Mouse (Mus musculus) midbrain, postnatal 0 days (tissue): ENCODE results near the gene Slc27a5. TPM values are rescaled to one million over a fixed set of nuclear protein-coding genes. Genes with fewer than 3 reads are reported as not detected.
A peak's percentile ranks its signal among the peaks of the same experiment; 100 is the strongest.

Source experiments
- ATAC-seq: fragments of 200-750 bp; cut with Nextera tagmentation; 2 replicates; pipeline ENCODE4 v1.8.0; 2017; ENCODE audit warnings: moderate number of reproducible peaks, mild to moderate bottlenecking, moderate TSS enrichment, moderate library complexity; ENCODE audit not compliant: low FRiP score
- DNase-seq: peaks from one replicate; pipeline ENCODE4 v3.0.0-alpha.2; 2015; ENCODE audit warnings: low spot score
- H3K27ac ChIP-seq: fragments of 300-500 bp; sonication (generic); 2 replicates; pipeline ENCODE4 v1.5.1; 2014; ENCODE audit warnings: low read depth, mild to moderate bottlenecking, low read length, mixed read lengths
- H3K27me3 ChIP-seq: fragments of 300-500 bp; sonication (generic); 2 replicates; pipeline ENCODE4 v1.6.1; 2014; ENCODE audit warnings: low read length, control low read depth, mixed read lengths; ENCODE audit not compliant: insufficient read depth
- H3K36me3 ChIP-seq: fragments of 300-500 bp; sonication (generic); 2 replicates; pipeline ENCODE4 v1.6.1; 2014; ENCODE audit warnings: low read length, control low read depth, mixed read lengths; ENCODE audit not compliant: insufficient read depth
- H3K4me1 ChIP-seq: fragments of 300-500 bp; sonication (generic); 2 replicates; pipeline ENCODE4 v1.6.1; 2014; ENCODE audit warnings: mild to moderate bottlenecking, control low read depth, antibody characterized with exemption, low read length, mixed read lengths; ENCODE audit not compliant: insufficient read depth
- H3K4me2 ChIP-seq: fragments of 300-500 bp; sonication (generic); 2 replicates; pipeline ENCODE4 v1.6.1; 2014; ENCODE audit warnings: low read depth, mild to moderate bottlenecking, low read length, mixed read lengths; ENCODE audit not compliant: poor library complexity, severe bottlenecking
- H3K4me3 ChIP-seq: fragments of 300-500 bp; sonication (generic); 2 replicates; pipeline ENCODE4 v1.5.1; 2014; ENCODE audit warnings: low read depth, mild to moderate bottlenecking, low read length, moderate library complexity
- H3K9ac ChIP-seq: fragments of 300-500 bp; sonication (generic); replicated peaks from 2 replicates; pipeline ENCODE4 v1.6.1; 2014; ENCODE audit warnings: mild to moderate bottlenecking, low read length, moderate library complexity, mixed read lengths; ENCODE audit not compliant: poor library complexity, severe bottlenecking
- H3K9me3 ChIP-seq: fragments of 300-500 bp; sonication (generic); 2 replicates; pipeline ENCODE4 v1.6.1; 2016; ENCODE audit warnings: low read length, control low read depth
- CTCF ChIP-seq: IDR thresholded peaks from 2 replicates; pipeline ENCODE4 v1.5.1; 2016; ENCODE audit warnings: antibody characterized with exemption, mild to moderate bottlenecking
- WGBS: fragments of 180-500 bp; shearing (Covaris S2); extraction: QIAGEN DNeasy Blood & Tissue Kit; methylation state at CpG from one replicate; pipeline ENCODE4 v1.1.7; 2014; 5-methylcytosine and 5-hydroxymethylcytosine counted together
- polyA plus RNA-seq: library from polyadenylated mRNA; unstranded; fragments of >200 nt; fragmentation: Nextera tagmentation; extraction: Ambion mirVana; gene quantifications from 2 replicates; pipeline ENCODE4 v1.2.1, GENCODE M21; 2015
- total RNA-seq: library from RNA; depleted of rRNA; stranded (reverse); fragments of >200 nt; gene quantifications from 2 replicates; pipeline ENCODE4 v1.2.3, GENCODE M21; 2014; rRNA removed

Slc27a5 gene
- not detected in 2 replicates for total RNA-seq
- polyA plus RNA-seq, result 0.18 and 0.21 TPM in 2 replicates

GRCm38 (mm10) chr7:12998053-12998452 lies at the start of gene Slc27a5:
Slc27a5 (minus strand) TSS chr7:12998192.
- H3K9me3 ChIP-seq, result no peaks in the 10 kb centered on the region
- TF ChIP-seq CTCF, result no peak
- H3K27me3 ChIP-seq, result no peaks in the 10 kb centered on the region
- no peak within 1 kb of the TSS for H3K4me2 ChIP-seq
- H3K36me3 ChIP-seq, result no peaks in the 10 kb centered on the region
- no peak within 1 kb of the TSS for H3K9ac ChIP-seq
- no peak within 1 kb of the TSS for H3K4me3 ChIP-seq
- DNase-seq (no peak), ATAC-seq (no peak)
- no peaks in the 10 kb centered on the region for H3K4me1 ChIP-seq
- no peak within 1 kb of the TSS for H3K27ac ChIP-seq
- 78% methylated on average over 5 of the region's 5 CpGs for WGBS

- Histone ChIP-seq H3K4me3 (no peak overlapping the region), H3K4me1 (no peaks in the 10 kb centered on the region), H3K36me3 (no peaks in the 10 kb centered on the region), H3K27me3 (peaks cover 10% of the 10 kb centered on the region; the same call in 1 of the 2 replicates), H3K9ac (no peak overlapping the region), H3K27ac (no peak overlapping the region), H3K4me2 (no peak overlapping the region), H3K9me3 (no peaks in the 10 kb centered on the region)
- 0 out of 2 replicates have a peak, but pooled peaks have one; percentile 29 for ATAC-seq
- WGBS, result 3% methylated on average over 2 of the region's 2 CpGs
- DNase-seq, result peak; percentile 70
- TF ChIP-seq CTCF, result peak; percentile 80
These were observed 48.1 kb upstream of the Slc27a5 start for GRCm38 (mm10) chr7:13046084-13046483.

GRCm38 (mm10) chr7:13044254-13044625 lies 46.2 kb upstream of the Slc27a5 start:
- H3K4me1 ChIP-seq, result 0 out of 2 replicates have a peak, but pooled peaks cover 1% of the 10 kb centered on the region
- peak overlapping the region; percentile 72 for H3K9ac ChIP-seq
- no peaks in the 10 kb centered on the region for H3K9me3 ChIP-seq
- peaks cover 10% of the 10 kb centered on the region; the same call in 1 of the 2 replicates for H3K27me3 ChIP-seq
- peak; percentile 11 for ATAC-seq
- H3K4me3 ChIP-seq, result peak overlapping the region; percentile 39
- no peak for DNase-seq
- no peak for TF ChIP-seq CTCF
- 3% methylated on average over 23 of the region's 23 CpGs for WGBS
- H3K27ac ChIP-seq, result peak overlapping the region; percentile 65
- H3K36me3 ChIP-seq, result no peaks in the 10 kb centered on the region
- H3K4me2 ChIP-seq, result peak overlapping the region; percentile 65

DNA sequence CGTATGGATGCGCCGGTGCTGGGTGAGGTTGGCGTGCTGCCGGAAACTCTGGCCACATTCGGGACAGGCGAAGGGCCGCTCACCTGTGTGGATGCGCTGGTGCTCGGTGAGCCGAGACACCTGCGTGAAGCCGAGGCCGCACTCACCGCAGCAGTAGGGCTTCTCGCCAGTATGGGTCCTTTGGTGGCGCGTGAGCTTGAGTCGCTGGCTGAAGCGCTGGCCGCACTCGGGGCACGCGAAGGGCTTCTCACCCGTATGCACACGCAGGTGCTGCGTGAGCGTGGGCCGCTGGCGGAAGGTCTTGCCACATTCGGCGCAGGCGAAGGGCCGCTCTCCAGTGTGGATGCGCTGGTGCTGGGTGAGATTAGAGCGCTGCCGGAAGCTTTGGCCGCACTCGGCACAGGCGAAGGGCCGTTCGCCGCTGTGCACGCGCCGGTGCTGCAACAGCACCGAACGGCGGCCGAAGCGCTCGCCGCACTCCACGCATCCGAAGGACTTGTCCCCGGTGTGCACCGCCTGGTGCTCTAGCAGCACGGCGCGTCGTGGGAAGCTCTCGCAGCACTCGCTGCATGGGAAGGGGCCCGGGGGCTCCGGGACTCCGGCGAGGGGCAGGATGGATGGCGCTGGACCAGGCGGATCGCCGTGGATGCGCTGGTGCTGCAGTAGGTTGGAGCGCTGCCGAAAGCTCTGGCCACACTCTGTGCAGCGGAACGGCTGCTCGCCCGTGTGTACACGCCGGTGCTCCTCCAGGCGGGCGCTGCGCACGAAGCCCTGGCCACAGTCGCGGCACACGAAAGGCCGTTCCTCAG lies 45.7 kb upstream of the Slc27a5 start:
- peak overlapping the region; percentile 65 for H3K4me2 ChIP-seq
- H3K4me1 ChIP-seq, result peaks cover 7% of the 10 kb centered on the region; the same call in 1 of the 2 replicates
- H3K9ac ChIP-seq, result peak overlapping the region; percentile 72
- peaks cover 10% of the 10 kb centered on the region; the same call in 1 of the 2 replicates for H3K27me3 ChIP-seq
- no peak for TF ChIP-seq CTCF
- H3K27ac ChIP-seq, result peak overlapping the region; percentile 65
- peak; percentile 48 for DNase-seq
- no peaks in the 10 kb centered on the region for H3K9me3 ChIP-seq
- ATAC-seq, result peak; percentile 63
- H3K36me3 ChIP-seq, result no peaks in the 10 kb centered on the region
- peak overlapping the region; percentile 39 for H3K4me3 ChIP-seq
- WGBS, result 3% methylated on average over 87 of the region's 88 CpGs

GRCm38 (mm10) chr7:13043120-13043444 lies 45.1 kb upstream of the Slc27a5 start:
- peak overlapping the region; percentile 39 for H3K4me3 ChIP-seq
- H3K27ac ChIP-seq, result peak overlapping the region; percentile 65
- ATAC-seq (no peak), DNase-seq (no peak)
- H3K27me3 ChIP-seq, result peaks cover 10% of the 10 kb centered on the region; the same call in 1 of the 2 replicates
- H3K9ac ChIP-seq, result peak overlapping the region; percentile 72
- WGBS, result 41% methylated on average over 16 of the region's 16 CpGs
- H3K4me1 ChIP-seq, result peaks cover 7% of the 10 kb centered on the region; the same call in 1 of the 2 replicates
- TF ChIP-seq CTCF, result no peak
- H3K4me2 ChIP-seq, result peak overlapping the region; percentile 65
- no peaks in the 10 kb centered on the region for H3K9me3 ChIP-seq
- H3K36me3 ChIP-seq, result no peaks in the 10 kb centered on the region

GRCm38 (mm10) chr7:13042511-13042910 lies 44.5 kb upstream of the Slc27a5 start:
- H3K27ac ChIP-seq, result no peak overlapping the region
- ATAC-seq, result no peak
- H3K9ac ChIP-seq, result no peak overlapping the region
- peaks cover 7% of the 10 kb centered on the region; the same call in 1 of the 2 replicates for H3K4me1 ChIP-seq
- no peak for TF ChIP-seq CTCF
- no peak overlapping the region for H3K4me3 ChIP-seq
- peaks cover 10% of the 10 kb centered on the region; the same call in 1 of the 2 replicates for H3K27me3 ChIP-seq
- WGBS, result 83% methylated on average over 6 of the region's 6 CpGs
- no peak for DNase-seq
- no peaks in the 10 kb centered on the region for H3K9me3 ChIP-seq
- H3K36me3 ChIP-seq, result no peaks in the 10 kb centered on the region
- no peak overlapping the region for H3K4me2 ChIP-seq
